Mouse (Mus musculus) right cerebral cortex, postnatal 25 days (tissue): ENCODE results near the gene Lrrc58.

ENCODE experiments used
- DNase-seq: peaks from one replicate; pipeline ENCODE4 v3.0.0; 2022

Lrrc58 gene

DNA sequence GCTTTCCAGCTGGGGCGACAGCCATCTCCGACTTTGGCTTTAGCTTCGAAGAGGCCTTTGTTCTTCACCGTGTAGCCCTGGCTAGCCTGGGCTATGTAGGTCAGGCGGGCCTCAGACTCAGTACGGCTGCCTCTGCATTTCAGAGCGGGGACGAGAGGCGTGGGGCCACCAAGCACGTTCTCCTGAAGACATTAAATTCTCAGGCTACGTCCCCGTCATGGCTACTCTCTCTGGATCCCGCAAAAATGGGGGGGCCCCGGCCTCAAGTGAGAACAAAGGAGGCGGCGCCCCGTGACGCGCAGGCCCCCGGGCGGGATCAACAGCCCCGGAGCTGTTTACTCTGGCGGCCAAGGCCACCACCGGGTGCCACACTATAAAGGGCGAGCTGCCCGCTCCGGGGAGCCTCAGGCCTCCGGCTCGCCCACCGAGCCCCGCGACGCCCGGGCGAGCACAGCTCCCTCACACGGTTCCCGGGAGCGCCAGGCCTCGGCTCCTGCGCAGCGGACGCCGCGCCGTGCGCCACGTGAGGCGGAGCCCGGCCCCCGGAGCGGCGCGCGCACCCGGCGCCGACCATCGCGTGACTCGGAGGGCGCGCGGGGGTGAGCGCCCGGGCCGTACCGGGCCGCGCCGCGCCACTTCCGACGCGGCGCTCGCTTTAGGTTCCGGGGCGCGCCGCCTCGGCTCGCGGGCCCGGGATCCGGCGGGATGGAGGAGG, at the start of gene Lrrc58:
Lrrc58 (plus strand) TSS at position 599 of the 715 bp plus-strand sequence.
- peak; percentile 93 for DNase-seq

DNA sequence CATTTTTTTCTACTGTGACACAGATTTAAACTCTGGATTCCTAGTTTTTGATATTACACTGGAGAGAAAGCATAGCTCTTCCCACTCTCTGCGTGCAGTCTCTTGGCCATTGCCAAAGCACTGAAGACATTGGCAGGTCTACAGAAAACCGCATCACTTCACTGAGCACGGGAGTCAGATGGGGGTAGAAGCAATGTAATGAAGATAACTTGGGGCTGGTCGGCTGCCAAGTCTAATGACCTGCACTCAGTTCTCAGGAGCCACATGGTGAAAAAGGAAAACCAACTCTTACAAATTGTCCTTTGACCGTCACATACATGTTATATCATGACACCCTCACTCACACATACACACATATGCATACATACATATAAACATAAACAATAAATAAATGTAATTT, 44.2 kb upstream of the Lrrc58 start:
- no peak for DNase-seq

DNA sequence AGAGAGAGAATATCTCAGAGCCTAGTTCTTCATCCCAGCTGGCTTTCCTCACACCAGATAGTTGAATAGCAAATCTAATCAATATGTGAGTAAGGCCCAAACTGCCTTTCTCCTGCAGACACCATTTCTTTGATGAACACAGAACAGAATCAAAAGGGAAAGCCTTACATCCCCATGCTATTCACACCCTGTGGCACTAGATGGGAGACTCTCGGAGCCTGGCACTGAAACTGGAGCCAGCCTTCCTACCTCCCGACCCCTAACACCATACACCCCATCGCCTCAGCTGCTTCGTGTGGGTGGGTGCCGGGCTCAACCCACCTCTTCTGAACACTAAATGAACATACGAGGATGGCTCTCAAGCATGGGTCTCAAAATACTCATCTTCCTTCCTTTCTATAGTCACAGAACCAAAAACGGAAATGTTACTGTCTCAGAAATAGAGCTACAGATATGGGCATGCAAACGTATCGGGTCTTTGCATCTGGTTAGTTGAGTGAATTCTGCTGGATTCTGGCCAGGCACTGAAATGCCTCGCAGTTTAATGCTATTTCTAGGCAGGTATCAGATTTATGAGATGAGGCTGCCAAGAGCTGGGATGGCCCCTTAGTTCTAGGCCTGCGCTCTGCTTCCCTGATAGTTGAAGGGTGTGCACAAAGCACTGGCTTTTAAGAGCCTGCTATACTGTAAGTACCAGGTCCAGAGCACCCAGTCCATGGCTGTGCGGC, 43.2 kb upstream of the Lrrc58 start:
- DNase-seq = peak; percentile 47

DNA sequence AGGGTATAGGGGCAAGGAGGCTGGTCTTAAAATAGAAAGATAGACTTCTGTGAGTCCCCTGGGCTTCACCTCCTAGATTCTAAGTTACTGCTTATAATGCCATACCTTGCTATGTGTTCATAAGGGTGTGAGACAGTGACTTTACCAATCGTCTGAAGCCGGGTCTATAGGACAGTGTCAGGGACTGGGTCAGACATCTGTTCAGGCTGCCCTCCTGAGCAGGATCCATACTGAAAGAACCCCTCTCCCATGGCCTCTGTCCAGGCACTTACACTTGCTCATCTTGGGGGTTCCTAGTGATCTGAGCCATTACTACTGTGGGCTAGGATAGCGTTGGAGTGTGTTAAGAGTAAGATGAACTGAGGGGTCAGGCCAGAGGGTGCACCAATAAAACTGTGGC, 41.9 kb upstream of the Lrrc58 start:
- DNase-seq = no peak

DNA sequence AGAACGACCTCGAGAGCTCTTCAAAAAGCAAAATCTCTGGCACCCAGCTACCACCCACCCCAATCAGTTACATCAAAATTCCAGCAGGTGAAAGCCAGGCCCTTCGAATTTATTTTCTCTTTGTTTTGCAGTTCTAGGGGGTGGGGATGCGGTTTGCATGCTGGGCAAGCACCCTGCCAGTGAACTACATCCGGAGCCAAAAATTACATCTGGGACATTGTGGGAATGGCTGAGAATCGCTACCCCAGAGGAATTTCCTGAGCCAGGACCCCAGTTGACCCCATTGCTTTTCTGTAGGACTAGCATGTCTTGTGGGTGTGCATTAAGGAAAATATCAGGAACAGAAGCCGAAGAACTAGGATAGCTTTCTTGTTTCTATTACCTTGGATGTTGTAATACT, 37.1 kb upstream of the Lrrc58 start:
- no peak for DNase-seq

DNA sequence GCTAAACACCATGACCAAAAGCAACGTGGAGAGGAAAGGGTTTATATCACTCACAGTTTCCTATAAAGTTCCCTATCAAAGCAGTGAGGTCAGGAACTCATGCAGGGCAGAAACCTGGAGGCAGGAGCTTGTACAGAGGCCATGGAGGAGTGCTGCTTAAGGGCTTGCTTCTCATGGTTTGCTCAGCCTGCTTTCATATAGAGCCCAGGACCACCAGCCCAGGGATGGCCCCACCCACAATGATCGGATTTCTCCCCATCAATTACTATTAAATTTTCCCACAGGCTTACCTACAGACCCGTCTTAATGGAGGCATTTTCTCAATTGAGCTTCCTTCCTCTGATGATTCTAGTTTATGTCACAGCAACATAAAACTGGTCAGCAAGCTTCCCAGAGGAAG, 30.6 kb upstream of the Lrrc58 start:
- DNase-seq = no peak

DNA sequence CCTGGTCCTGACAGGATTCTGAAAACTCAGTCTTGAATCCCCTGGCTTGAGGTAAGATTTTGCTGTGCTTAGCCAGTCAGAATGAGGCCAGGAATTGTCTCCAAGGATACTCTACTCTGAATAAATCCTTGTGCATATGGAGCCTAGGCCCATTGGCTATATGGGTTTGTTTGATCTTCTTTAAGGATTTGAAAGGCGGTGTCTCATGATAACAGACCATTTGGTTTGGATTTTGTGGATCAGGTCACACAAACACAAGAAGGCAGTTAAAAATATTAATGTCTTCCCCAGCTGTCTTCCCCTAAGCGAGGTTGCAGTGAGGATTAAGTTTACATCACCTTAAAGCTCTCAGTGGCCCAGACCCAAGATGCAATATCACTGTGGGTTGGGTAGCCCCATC, 25.8 kb upstream of the Lrrc58 start:
- no peak for DNase-seq

DNA sequence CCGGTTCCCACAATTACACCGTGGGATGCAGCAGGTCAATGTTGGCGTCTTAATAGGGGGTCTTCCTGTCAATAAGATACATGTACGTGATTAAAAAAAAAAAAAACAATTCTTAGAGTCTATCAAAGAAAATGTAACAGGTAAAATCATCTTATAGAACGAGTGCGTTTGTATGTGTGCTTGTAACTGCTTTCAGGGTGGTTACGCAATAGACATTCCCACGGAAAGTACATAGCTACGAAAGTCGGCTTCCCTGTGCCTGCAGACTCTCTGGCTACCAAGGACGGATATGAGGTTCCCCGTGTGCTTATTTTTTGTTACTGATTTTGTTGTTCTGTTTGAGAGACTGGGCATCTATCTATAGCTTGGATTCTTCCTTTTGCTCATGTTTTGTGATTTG, 24.4 kb upstream of the Lrrc58 start:
- no peak for DNase-seq

DNA sequence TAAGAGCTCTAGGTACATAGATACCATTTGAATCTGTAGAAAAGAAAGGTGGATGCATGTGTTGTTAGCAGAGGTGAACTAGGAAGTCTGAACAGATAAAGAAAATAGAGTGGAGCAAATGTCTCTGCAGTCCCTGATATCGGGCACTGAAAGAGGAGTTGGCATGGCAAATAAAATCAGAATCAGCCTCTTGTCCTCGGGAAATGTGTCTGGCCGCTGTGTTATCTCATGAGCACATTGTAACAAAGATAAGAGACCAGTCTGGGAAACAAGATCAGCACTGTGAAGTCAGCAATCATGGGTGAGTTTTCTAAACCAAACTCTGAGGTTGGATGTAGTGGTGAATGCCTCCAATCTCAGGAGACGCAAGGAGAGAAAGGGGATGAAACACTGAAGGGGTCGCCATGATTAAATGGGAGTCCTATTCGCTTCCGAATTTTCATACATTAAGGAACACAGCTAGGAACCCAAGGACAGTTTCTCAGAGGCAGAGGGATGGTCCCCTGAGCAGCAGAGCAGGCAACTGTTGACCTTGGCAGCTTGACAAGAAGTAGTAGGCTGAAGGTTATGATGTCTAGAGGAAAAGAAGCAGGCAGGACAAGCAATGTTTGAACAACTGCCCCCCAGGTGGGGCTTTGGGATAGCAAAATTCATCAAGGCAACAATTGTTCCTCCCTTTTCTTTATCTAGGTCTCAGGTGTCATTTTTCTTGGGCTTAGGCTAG, 22.8 kb upstream of the Lrrc58 start:
- DNase-seq = no peak

DNA sequence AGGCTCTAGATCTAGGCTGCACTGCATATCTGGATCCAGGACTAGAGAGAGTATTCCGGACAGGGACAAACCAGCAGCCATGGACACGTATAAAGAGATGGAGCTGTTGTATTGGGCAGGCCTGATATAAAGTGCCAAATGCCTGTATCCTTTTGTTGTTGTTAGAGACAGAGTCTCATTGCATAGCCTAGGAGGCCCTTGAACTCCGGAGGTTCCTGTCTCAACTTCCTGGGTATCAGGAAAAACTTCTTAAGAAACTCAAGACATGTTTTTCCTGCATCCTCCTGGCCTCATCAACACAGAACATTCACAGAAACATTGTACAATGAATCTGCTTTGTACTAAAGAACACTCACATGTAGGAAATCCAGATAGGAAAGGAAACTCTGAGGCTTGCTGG, 21.1 kb upstream of the Lrrc58 start:
- DNase-seq = no peak

DNA sequence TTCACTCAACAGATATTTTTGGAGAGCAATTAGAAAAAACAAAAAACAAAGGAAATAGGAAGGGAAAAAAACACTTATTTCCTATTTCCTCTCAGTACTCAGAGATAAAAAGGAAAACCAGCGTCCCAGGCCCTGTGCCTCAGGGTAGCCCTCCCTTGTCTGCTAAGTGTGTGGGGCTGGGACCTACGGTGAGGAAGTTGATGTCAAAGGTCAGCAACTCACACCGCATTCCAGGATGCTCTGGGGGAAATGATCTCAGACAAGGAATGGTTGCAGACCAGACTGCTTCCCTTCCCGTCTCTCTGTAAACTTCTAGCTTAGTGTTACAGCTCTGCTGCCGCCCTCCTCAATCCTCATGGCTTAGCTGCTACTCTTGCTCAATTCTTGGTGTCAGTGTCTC, 16.8 kb upstream of the Lrrc58 start:
- DNase-seq = no peak

DNA sequence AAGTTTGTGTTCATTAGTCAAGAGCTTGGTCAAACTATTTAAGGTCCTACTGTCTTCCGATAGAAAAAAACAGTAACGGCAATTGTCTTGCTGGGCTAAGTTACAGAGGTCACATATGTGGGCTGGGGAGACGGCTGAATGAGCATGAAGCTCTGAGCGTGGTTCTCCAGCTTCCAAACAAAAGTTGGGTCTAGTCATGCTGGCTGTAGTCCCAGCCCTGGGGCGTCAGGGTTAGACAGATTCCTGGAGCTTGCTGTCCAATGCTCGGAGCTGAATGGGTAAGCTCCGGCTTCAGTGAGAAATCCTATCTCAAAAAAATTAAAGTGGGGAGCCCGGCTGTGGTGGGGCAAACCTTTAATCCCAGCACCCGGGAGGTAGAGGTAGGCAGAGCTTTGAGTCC, 14.9 kb upstream of the Lrrc58 start:
- no peak for DNase-seq

DNA sequence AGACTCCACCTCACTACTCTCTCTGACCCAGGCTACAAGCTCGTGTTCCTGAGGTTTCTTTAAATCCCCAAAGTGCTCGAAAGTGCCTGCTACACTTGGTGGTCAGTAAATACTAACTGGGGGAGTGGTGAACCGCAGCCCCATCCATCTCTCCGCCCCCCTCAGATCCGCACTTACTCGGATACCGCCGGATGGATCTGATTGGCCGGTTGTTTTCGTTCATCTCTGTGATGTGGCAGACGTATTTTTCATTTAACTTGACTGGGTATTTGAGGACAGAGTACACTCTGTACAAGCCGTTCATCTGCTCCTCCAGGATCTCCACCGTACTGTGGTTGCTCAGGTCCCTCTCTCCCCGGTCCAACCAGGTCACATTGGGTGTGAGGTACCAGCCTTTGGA, 14.1 kb upstream of the Lrrc58 start:
- DNase-seq = no peak

DNA sequence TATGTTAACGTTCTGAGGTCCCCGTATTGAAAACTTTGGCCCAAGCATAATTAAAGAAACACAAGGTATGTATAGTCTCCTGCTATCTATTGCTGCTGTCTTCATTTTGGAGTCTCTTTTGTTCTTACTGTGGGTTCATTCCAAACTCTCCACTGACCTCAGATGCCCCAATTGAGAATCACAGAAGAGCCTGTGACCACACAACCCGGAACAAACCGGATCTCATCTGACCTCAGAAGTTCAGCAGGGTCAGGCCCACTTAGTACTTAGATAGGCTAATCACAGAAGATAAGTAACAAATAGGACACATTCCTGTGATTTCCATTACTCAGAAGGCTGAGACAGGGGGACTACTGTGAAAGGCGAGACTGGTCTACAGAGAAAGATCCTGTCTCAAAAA, 13.6 kb upstream of the Lrrc58 start:
- no peak for DNase-seq

DNA sequence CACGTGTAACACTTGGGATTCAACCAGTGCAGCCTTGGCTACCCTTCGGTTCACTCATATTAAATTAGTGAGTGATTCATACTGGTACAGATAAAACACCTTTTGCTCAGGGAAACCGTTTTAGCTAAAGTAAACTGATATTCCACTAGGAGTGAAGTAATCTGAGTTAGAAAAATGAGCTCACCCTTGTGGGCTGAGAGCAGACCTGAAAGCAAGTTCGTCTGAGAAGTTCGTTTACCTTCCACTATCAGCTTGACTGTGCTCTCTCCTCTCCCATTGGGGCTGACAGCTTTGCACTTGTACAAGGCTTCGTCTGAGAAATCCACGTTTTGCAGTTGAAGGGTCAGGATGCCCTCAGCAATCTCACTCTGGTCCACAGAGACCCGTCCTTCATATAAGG, 12.6 kb upstream of the Lrrc58 start:
- DNase-seq = no peak

DNA sequence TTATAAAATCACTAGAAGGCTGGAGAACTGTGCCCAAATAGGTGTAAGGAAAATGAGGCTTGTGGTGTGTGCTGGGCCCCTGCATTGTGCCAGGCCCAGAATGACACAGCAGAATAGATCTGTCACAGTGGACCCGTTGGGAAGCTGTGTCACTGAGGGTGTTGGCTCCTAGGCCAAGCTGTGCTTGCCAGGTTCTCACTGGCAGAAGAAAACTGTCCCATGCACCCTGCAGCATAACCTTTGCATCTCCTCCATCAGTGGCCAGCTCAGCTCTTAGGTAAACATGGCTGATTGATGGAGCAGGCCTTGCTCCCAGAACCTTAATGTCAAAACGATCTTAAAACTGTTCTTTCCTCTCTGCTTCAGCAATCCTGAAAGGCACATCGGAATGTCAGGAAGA, 11.9 kb upstream of the Lrrc58 start:
- no peak for DNase-seq

DNA sequence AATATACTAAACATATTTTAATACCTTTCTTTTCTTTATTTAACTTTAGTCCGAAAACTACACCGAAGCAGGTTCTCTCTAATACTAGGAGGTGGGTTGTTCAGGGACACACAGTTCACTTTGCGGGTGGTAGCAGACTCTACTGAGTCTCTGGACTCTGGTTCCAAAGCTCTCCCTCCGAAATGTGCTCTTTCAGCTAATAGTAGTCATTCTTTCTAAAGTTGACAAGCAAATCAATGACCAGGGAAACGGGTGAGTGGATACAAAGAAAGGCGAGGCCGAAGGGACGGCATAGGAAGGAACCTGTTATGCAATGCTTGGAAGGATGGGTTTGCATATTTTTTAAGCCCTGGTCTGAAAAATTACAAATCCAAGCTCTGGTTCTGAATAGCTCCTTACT, 10.7 kb upstream of the Lrrc58 start:
- no peak for DNase-seq

DNA sequence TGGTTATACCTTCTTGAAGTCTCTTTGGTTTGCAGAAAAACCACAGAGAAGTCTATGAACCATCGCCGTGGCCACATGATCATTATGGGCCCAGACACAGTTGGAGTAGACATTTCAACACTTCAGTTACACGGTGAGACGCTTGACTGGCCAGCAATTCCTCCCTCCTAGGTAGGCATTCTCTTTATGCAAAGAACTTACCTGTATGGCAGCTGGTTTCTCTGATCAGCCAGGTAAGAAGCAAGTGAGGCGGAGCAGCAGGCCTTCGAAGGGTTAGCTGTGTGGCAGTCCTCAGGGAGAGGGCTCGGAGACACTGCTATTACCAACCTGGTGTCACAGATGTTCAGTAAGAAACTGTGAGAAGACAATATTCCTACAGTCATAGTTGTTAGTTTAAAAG, 8.0 kb upstream of the Lrrc58 start:
- no peak for DNase-seq

DNA sequence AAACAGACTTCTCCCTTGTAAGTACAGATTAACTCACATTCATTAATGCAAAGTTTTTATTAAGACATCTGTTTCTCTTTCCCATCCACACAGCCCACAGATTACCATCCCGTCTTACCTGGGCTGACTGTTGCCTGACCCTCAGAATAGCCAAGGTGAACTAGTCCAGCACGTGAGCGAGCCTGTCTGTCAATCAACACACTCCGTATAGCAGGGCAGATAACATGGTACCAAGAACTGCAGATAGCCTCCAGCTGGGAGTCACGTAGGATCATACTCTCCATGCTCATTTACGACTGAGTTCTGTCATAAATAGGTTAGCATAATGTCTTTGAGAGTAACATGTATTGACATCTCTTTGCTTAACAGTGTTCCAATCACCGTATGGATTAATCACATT, 7.2 kb upstream of the Lrrc58 start, which contains the start of gene Gm36028:
Gm36028 (minus strand) TSS at position 118 of the 400 bp plus-strand sequence.
- DNase-seq = no peak

DNA sequence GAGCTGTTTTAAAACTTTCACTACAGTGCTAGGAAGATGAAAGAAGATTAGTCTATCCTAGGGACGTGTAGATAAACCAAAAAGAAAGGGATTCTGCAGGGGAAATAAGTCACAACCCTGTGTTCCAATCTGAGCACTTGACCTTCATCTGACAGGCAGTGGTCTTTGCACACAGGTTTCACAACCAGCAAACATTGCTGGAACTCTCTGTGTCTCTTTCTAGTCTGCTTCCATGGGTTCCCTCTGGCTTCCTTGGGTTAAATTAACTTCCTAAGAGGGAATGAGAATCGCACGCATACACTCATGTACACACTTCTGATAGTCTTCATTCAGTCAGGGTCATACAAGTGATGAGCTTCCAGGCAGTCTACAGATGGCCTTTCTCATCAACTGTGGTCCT, 4.3 kb upstream of the Lrrc58 start:
- DNase-seq = no peak

DNA sequence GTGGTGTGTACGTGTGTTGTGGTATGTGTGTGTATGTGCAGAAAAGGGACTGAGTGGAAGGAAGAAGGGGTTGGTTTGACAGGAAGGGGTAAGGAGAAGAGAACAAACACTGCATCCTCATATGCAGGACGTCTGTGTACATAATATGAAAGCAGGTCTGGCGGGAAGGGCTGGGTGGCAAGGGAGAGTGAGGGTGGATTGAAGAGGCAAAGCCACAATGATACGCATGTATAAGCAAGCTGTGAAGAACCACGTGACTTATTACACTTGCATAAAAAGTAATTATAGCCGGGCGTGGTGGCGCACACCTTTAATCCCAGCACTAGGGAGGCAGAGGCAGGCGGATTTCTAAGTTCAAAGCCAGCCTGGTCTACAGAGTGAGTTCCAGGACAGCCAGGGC, 2.3 kb upstream of the Lrrc58 start:
- DNase-seq = no peak

DNA sequence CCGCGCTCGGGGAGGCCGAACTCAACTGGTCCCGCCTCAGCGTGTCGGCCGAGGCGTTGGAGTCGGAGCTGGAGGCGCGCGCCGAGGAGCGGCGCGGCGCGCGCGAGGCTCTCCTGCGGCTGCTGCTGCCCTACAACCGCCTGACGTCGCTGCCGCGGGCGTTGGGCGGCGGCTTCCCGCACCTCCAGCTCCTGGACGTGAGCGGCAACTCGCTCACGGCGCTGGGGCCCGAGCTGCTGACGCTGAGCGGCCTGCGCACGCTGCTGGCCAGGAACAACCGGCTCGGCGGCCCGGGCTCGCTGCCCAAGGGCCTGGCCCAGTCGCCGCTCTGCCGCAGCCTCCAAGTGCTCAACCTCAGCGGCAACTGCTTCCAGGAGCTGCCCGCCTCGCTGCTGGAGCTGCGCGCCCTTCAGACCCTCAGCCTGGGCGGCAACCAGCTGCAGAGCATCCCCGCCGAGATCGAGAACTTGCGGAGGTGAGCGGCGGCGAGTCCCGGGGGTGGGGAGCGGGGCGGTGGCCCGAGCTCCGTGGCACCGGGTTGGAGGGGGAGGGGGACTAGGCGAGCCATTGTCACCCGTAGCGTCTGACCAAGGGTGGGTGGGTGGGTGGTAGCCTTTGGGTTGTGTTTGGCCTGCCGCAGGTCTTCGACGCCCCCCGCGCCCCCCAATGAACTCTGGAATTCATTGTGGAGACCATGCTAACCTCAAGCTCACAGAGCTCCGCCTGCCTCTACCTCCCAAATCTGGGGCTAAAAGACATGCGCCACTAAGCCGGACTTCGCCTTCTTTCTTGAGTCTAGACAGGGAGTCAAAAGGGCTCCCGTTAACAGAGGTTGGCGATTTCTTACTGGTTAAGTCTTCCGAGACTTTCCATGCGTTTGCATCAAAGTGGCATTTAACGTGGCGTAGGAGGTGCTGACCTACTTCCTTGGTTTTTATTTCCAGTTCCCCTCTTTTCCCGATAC, 599 bp downstream of the Lrrc58 start:
- DNase-seq = no peak
